20 mouse cellular contexts compared by ENCODE assay signal in the genomic region with DNA sequence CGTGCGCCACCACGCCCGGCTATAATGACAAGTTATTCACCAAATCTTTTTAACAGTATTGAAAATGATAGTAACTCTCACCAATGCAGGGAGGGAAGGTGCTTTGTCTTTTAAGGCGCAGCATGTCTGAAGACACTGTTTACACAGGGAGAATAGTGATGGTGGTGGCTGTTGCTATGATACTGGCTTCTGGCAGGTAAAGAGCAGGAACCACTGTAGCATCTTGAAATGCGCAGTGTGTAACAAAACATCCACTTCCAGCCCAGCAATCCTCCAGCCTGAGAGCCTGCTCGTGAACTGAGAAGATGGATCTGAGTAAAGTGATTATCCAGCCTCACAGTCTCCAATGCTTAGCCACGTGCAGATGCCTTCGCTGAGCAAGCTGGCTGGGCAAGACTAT. TPM values are rescaled to one million over a fixed set of nuclear protein-coding genes. Genes with fewer than 3 reads are reported as not detected.
DNase-seq lines count a peak whose midpoint lies in the region; ATAC-seq and TF ChIP-seq lines count a peak whose summit lies in the region.
"Had no signal": no experiment of that assay in that cellular context is flagged by ENCODE, and none has a peak within 500 bp of the region (broad histone marks: within the 10 kb centered on the region; RNA-seq: fewer than 3 reads in every experiment).

No protein-coding gene starts in this region.

- TF ChIP-seq POLR2A in brain, embryonic 14.5 days (IDR thresholded peaks at IDR 0.05; ENCODE audit: borderline replicate concordance, extremely low read depth, insufficient read depth, insufficient read length, poor library complexity, severe bottlenecking): no peak
- no peak for TF ChIP-seq POLR2A in kidney, adult 2 months (IDR thresholded peaks at IDR 0.05; ENCODE audit: low read depth, low read length)

- WGBS in hindbrain, postnatal 0 days: 67% methylated on average over 9 of the region's 9 CpGs
- 70% methylated on average over 9 of the region's 9 CpGs for WGBS in hindbrain, embryonic 13.5 days
- 67% methylated on average over 9 of the region's 9 CpGs for WGBS in midbrain, embryonic 15.5 days
- 75% methylated on average over 9 of the region's 9 CpGs for WGBS in midbrain, embryonic 10.5 days
- 85% methylated on average over 9 of the region's 9 CpGs for WGBS in kidney, adult 2 months

- H3K36me3 ChIP-seq in hindbrain, postnatal 0 days (ENCODE audit: insufficient read depth, low read length): no peaks in the 10 kb centered on the region
- H3K36me3 ChIP-seq in hindbrain, embryonic 13.5 days: no peaks in the 10 kb centered on the region
- H3K36me3 ChIP-seq in midbrain, embryonic 15.5 days (replicated peaks): no peaks in the 10 kb centered on the region
- no peaks in the 10 kb centered on the region for H3K36me3 ChIP-seq in midbrain, embryonic 10.5 days
- no peaks in the 10 kb centered on the region for H3K36me3 ChIP-seq in kidney, adult 2 months (ENCODE audit: control insufficient read depth, insufficient read depth, low read length)
- H3K36me3 ChIP-seq: embryonic facial prominence, embryonic 10.5 days; embryonic facial prominence, embryonic 12.5 days had no signal

- no peak overlapping the region for H3K9ac ChIP-seq in hindbrain, postnatal 0 days (replicated peaks; ENCODE audit: low read length)
- H3K9ac ChIP-seq in hindbrain, embryonic 13.5 days: no peak overlapping the region
- H3K9ac ChIP-seq in midbrain, embryonic 15.5 days: no peak overlapping the region
- H3K9ac ChIP-seq: embryonic facial prominence, embryonic 12.5 days had no signal

- no peaks in the 10 kb centered on the region for H3K9me3 ChIP-seq in hindbrain, postnatal 0 days (ENCODE audit: low read length)
- H3K9me3 ChIP-seq in hindbrain, embryonic 13.5 days: no peaks in the 10 kb centered on the region
- H3K9me3 ChIP-seq in midbrain, embryonic 15.5 days: no peaks in the 10 kb centered on the region
- no peaks in the 10 kb centered on the region for H3K9me3 ChIP-seq in midbrain, embryonic 10.5 days (replicated peaks)
- H3K9me3 ChIP-seq: embryonic facial prominence, embryonic 10.5 days; embryonic facial prominence, embryonic 12.5 days had no signal

- H3K27ac ChIP-seq in hindbrain, postnatal 0 days: no peak overlapping the region
- H3K27ac ChIP-seq in hindbrain, embryonic 13.5 days: no peak overlapping the region
- H3K27ac ChIP-seq in midbrain, embryonic 15.5 days: no peak overlapping the region
- no peak overlapping the region for H3K27ac ChIP-seq in midbrain, embryonic 10.5 days (replicated peaks)
- no peak overlapping the region for H3K27ac ChIP-seq in kidney, adult 2 months (ENCODE audit: insufficient read depth, low read depth, low read length)
- H3K27ac ChIP-seq: embryonic facial prominence, embryonic 10.5 days; embryonic facial prominence, embryonic 12.5 days had no signal

- no peak for ATAC-seq in hindbrain, postnatal 0 days
- no peak for ATAC-seq in hindbrain, embryonic 13.5 days (ENCODE audit: low FRiP score)
- peak; percentile 70; the same call in 1 of the 2 replicates for ATAC-seq in midbrain, embryonic 15.5 days (replicated peaks)
- ATAC-seq: forebrain, embryonic 14.5 days; forebrain, embryonic 16.5 days had no signal

- H3K4me3 ChIP-seq in hindbrain, postnatal 0 days (ENCODE audit: low read length): no peak overlapping the region
- no peak overlapping the region for H3K4me3 ChIP-seq in hindbrain, embryonic 13.5 days
- no peak overlapping the region for H3K4me3 ChIP-seq in midbrain, embryonic 15.5 days
- H3K4me3 ChIP-seq in midbrain, embryonic 10.5 days: no peak overlapping the region
- no peak overlapping the region for H3K4me3 ChIP-seq in kidney, adult 2 months (ENCODE audit: insufficient read depth, low read depth, low read length)
- H3K4me3 ChIP-seq: embryonic facial prominence, embryonic 10.5 days; embryonic facial prominence, embryonic 12.5 days had no signal

- DNase-seq in heart, adult 11 months: peak; percentile 52
- no peak for DNase-seq in heart, adult 9 months (ENCODE audit: low spot score in 2 of 2)
- DNase-seq in hindbrain, postnatal 0 days (ENCODE audit: low spot score): peak; percentile 10
- no peak for DNase-seq in midbrain, embryonic 10.5 days (ENCODE audit: low spot score)
- peak; percentile 23 for DNase-seq in brain, embryonic 14.5 days (ENCODE audit: low read depth)
- no peak for DNase-seq in kidney, adult 2 months
- DNase-seq: adrenal gland, adult 2 months; adrenal gland, postnatal 10 days; adrenal gland, postnatal 25 days; cerebellum, adult 11-12 months; cerebellum, adult 2 months; cerebellum, adult 9-10 months; cerebellum, postnatal 10 days; cerebellum, postnatal 25 days had no signal

- no peaks in the 10 kb centered on the region for H3K27me3 ChIP-seq in hindbrain, postnatal 0 days (ENCODE audit: insufficient read depth, low read length)
- H3K27me3 ChIP-seq in hindbrain, embryonic 13.5 days: no peaks in the 10 kb centered on the region
- no peaks in the 10 kb centered on the region for H3K27me3 ChIP-seq in midbrain, embryonic 15.5 days (replicated peaks)
- no peaks in the 10 kb centered on the region for H3K27me3 ChIP-seq in midbrain, embryonic 10.5 days (ENCODE audit: low read depth, poor library complexity, severe bottlenecking)
- no peaks in the 10 kb centered on the region for H3K27me3 ChIP-seq in kidney, adult 2 months (replicated peaks; ENCODE audit: control insufficient read depth, insufficient read depth, low read length)
- H3K27me3 ChIP-seq: embryonic facial prominence, embryonic 12.5 days had no signal

- no peak overlapping the region for H3K4me2 ChIP-seq in hindbrain, postnatal 0 days (ENCODE audit: low read depth, low read length)
- H3K4me2 ChIP-seq in hindbrain, embryonic 13.5 days: no peak overlapping the region
- no peak overlapping the region for H3K4me2 ChIP-seq in midbrain, embryonic 15.5 days
- H3K4me2 ChIP-seq: embryonic facial prominence, embryonic 12.5 days had no signal

- no peaks in the 10 kb centered on the region for H3K4me1 ChIP-seq in hindbrain, postnatal 0 days (ENCODE audit: insufficient read depth, low read length)
- H3K4me1 ChIP-seq in hindbrain, embryonic 13.5 days (replicated peaks): no peaks in the 10 kb centered on the region
- no peaks in the 10 kb centered on the region for H3K4me1 ChIP-seq in midbrain, embryonic 15.5 days
- no peaks in the 10 kb centered on the region for H3K4me1 ChIP-seq in midbrain, embryonic 10.5 days
- H3K4me1 ChIP-seq in kidney, adult 2 months (ENCODE audit: control insufficient read depth, insufficient read depth, low read length): no peaks in the 10 kb centered on the region
- H3K4me1 ChIP-seq: embryonic facial prominence, embryonic 10.5 days; embryonic facial prominence, embryonic 12.5 days had no signal

- no peak for TF ChIP-seq CTCF in hindbrain, postnatal 0 days (IDR thresholded peaks at IDR 0.05; ENCODE audit: low read depth)
- TF ChIP-seq CTCF in brain, embryonic 14.5 days (IDR thresholded peaks at IDR 0.05; ENCODE audit: borderline replicate concordance, extremely low read depth, insufficient read depth, insufficient read length): no peak
- no peak for TF ChIP-seq CTCF in kidney, adult 2 months (conservative IDR thresholded peaks at IDR 0.05; ENCODE audit: insufficient read depth, insufficient read length, low read depth, low read length)

RNA-seq across cellular contexts. Expression of a gene that starts 17.5 kb away (rescaled TPM):
- 79.0 and 93.3 TPM in 2 replicates for total RNA-seq in hindbrain, postnatal 0 days (2014; rRNA removed)
- polyA plus RNA-seq in hindbrain, postnatal 0 days (2015; fragmentation: Nextera tagmentation; extraction: Ambion mirVana): 40.9 and 42.6 TPM in 2 replicates
- polyA plus RNA-seq in hindbrain, embryonic 13.5 days (2015; fragmentation: Nextera tagmentation; extraction: Ambion mirVana): 99.5 and 101 TPM in 2 replicates
- 86.1 and 95.8 TPM in 2 replicates for polyA plus RNA-seq in midbrain, embryonic 15.5 days (2015; fragmentation: Nextera tagmentation; extraction: Ambion mirVana)
- polyA plus RNA-seq in midbrain, embryonic 10.5 days (2016; fragmentation: Nextera tagmentation; extraction: Ambion mirVana): 64.5 and 83.2 TPM in 2 replicates
- polyA plus RNA-seq in brain, embryonic 14.5 days (2012; rRNA removed): 111 and 136 TPM in 2 replicates
- 5.4 and 10.5 TPM in 2 replicates for polyA plus RNA-seq in kidney, adult 2 months (2012; rRNA removed)

Comparison
In these comparisons a context has a peak if more than half of its experiments do, and no peak if none do; other contexts are left out.
1. DNase-seq: peak in heart, adult 11 months (single experiment), hindbrain, postnatal 0 days (single experiment) and brain, embryonic 14.5 days (single experiment); none in heart, adult 9 months (0 of 2), midbrain, embryonic 10.5 days (single experiment) and kidney, adult 2 months (single experiment).